Mouse (Mus musculus) forebrain, embryonic 16.5 days (tissue): Measurements from ENCODE around the gene Lclat1. TPM values are rescaled to one million over a fixed set of nuclear protein-coding genes. Genes with fewer than 3 reads are reported as not detected.
A peak's percentile ranks its signal among the peaks of the same experiment; 100 is the strongest.

ENCODE experiments used
- ATAC-seq: fragments of 200-750 bp; cut with Nextera tagmentation; 2 replicates; pipeline ENCODE4 v1.8.0; 2017; ENCODE audit warnings: mild to moderate bottlenecking, moderate library complexity
- H3K27ac ChIP-seq: fragments of 300-500 bp; sonication (generic); 2 replicates; pipeline ENCODE4 v1.5.1; 2014; ENCODE audit warnings: low read length, control low read depth
- H3K27me3 ChIP-seq: fragments of 300-500 bp; sonication (generic); replicated peaks from 2 replicates; pipeline ENCODE4 v1.6.1; 2014; ENCODE audit warnings: low read length; ENCODE audit not compliant: control insufficient read depth, insufficient read depth
- H3K36me3 ChIP-seq: fragments of 300-500 bp; sonication (generic); 2 replicates; pipeline ENCODE4 v1.6.1; 2014; ENCODE audit not compliant: control insufficient read depth, insufficient read depth
- H3K4me1 ChIP-seq: fragments of 300-500 bp; sonication (generic); replicated peaks from 2 replicates; pipeline ENCODE4 v1.6.1; 2014; ENCODE audit warnings: low read length; ENCODE audit not compliant: control insufficient read depth, insufficient read depth
- H3K4me2 ChIP-seq: fragments of 300-500 bp; sonication (generic); 2 replicates; pipeline ENCODE4 v1.6.1; 2014; ENCODE audit warnings: mild to moderate bottlenecking, low read length, control low read depth
- H3K4me3 ChIP-seq: fragments of 300-500 bp; sonication (generic); replicated peaks from 2 replicates; pipeline ENCODE4 v1.5.1; 2014; ENCODE audit warnings: mild to moderate bottlenecking, low read length, control low read depth
- H3K9ac ChIP-seq: fragments of 300-500 bp; sonication (generic); replicated peaks from 2 replicates; pipeline ENCODE4 v1.6.1; 2014; ENCODE audit warnings: low read depth, low read length, control low read depth
- H3K9me3 ChIP-seq: fragments of 300-500 bp; sonication (generic); 2 replicates; pipeline ENCODE4 v1.6.1; 2016; ENCODE audit warnings: low read length; ENCODE audit not compliant: control insufficient read depth
- WGBS: fragments of 180-500 bp; shearing (Covaris S2); extraction: QIAGEN DNeasy Blood & Tissue Kit; methylation state at CpG from one replicate; pipeline ENCODE4 v1.1.7; 2014; 5-methylcytosine and 5-hydroxymethylcytosine counted together
- polyA plus RNA-seq: library from polyadenylated mRNA; unstranded; fragments of >200 nt; fragmentation: Nextera tagmentation; extraction: Ambion mirVana; gene quantifications from 2 replicates; pipeline ENCODE4 v1.2.1, GENCODE M21; 2015

Gene Lclat1
- polyA plus RNA-seq, 1 experiment from 2014 or later, result 9.8 TPM

DNA sequence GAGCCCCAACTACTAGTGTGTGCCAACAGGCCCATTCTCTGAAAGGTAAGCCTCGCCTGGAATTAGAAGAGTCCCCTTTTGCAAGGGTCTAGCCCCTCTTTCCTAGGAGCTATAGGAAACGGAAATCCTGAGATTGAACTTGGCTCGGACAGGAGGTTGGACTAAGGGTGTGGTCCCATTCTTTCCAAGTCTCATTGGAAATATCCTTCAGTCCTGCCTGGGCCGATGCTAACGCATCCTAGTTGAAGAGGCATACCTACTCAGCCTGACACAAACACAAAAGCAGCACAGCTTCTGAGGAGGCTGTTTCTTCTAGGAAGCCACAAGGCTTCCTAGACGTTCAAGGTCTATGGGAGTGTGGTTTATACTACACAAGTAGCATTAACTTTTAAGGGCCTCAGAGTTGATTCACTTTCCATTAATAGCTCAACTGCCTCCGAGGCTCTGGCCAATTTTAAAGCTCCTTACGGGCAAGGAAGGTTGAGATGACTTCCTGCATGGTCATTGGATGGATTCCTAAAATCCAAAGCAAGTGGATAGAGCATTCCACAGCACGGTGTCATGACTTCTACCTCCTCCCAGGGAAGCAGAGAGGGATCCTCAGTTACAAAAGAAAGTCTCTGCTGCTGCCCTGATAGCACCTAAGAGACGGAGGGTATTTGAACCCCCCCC lies 39.3 kb upstream of the Lclat1 start:
- Histone ChIP-seq H3K27ac (no peak overlapping the region), H3K4me1 (no peaks in the 10 kb centered on the region), H3K9me3 (0 out of 2 replicates have a peak, but pooled peaks cover 2% of the 10 kb centered on the region), H3K9ac (no peak overlapping the region), H3K36me3 (no peaks in the 10 kb centered on the region), H3K4me3 (no peak overlapping the region), H3K4me2 (no peak overlapping the region), H3K27me3 (no peaks in the 10 kb centered on the region)
- ATAC-seq, result no peak
- WGBS, result 85% methylated on average over 10 of the region's 10 CpGs

DNA sequence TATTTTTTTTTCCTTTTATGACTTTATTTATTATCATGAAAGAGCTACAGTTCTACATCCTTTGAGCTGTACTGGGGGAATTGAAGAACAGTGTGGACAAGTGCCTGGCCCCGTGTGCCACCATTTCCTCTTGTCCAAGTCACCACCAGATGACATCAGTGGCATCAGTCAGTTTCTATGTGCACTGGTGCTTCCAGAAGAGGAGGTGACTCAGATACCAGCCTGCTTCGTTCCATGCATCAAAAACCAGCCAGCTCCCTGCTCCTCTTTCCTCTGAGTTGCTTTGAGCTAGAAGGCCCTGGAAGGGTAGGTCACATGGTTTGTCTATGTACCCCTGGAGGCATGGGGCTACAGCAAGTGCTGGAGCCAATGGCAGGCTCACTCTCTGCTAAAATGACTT lies 37.3 kb upstream of the Lclat1 start:
- WGBS, result 88% methylated on average over 2 of the region's 2 CpGs

DNA sequence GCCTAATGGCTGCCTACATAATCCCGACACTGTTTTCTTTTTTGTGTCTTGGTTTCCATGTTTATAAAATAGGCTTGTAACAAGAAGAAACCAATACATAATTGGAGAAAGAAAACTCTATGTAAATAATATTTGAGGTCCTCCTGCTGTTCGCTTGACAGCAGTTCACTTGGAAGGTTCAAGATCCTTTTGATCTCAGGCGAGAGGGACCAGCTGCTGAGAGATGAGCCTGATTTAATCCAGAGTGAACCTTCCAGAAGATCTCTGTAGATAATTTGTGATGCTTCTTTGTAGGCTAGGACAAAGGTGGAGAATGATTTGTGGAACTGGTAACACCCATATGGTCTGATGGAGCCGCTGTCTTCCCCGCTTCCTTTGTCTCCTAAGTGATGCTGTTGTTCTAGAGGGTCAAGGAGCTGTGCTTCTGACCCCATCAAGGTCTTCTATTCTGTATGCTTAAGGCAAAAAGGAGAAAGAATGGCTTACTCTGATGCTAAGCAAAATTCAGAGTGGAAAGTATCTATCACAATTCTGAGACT lies 36.0 kb upstream of the Lclat1 start:
- Histone ChIP-seq H3K4me1 (no peaks in the 10 kb centered on the region), H3K4me2 (no peak overlapping the region), H3K4me3 (no peak overlapping the region), H3K27me3 (no peaks in the 10 kb centered on the region), H3K9ac (no peak overlapping the region), H3K9me3 (0 out of 2 replicates have a peak, but pooled peaks cover 2% of the 10 kb centered on the region), H3K36me3 (no peaks in the 10 kb centered on the region), H3K27ac (no peak overlapping the region)
- 81% methylated on average over 5 of the region's 5 CpGs for WGBS
- ATAC-seq, result no peak

More for the DNA sequence above, 37.3 kb upstream of the Lclat1 start:
- H3K36me3 ChIP-seq, result no peaks in the 10 kb centered on the region
- no peak overlapping the region for H3K27ac ChIP-seq
- H3K9me3 ChIP-seq, result 0 out of 2 replicates have a peak, but pooled peaks cover 2% of the 10 kb centered on the region
- no peaks in the 10 kb centered on the region for H3K4me1 ChIP-seq
- H3K4me2 ChIP-seq, result no peak overlapping the region
- no peaks in the 10 kb centered on the region for H3K27me3 ChIP-seq
- no peak for ATAC-seq
- no peak overlapping the region for H3K4me3 ChIP-seq
- H3K9ac ChIP-seq, result no peak overlapping the region

DNA sequence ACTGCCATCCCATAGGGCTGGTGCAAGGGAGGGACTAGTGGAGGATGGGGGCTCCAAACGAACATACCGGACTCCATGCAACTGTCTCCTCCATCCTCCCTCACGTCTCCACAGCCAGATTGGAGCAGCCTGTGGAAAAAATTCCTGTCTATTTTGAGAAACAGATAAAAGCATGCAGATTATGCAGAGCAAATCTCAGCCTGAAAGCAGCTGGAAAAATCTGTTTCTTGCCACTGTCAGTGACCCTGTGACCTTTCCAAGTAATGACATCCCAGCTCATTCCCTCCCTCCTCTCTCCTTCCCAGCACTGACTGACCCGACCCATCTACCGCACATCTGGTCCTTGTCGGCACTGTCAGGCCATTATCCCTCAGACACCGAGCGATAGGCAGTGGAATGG lies 35.5 kb upstream of the Lclat1 start:
- 73% methylated on average over 8 of the region's 8 CpGs for WGBS
- H3K4me3 ChIP-seq, result no peak overlapping the region
- no peak overlapping the region for H3K9ac ChIP-seq
- no peaks in the 10 kb centered on the region for H3K27me3 ChIP-seq
- ATAC-seq, result no peak
- no peak overlapping the region for H3K27ac ChIP-seq
- H3K4me1 ChIP-seq, result no peaks in the 10 kb centered on the region
- H3K4me2 ChIP-seq, result no peak overlapping the region
- H3K9me3 ChIP-seq, result 0 out of 2 replicates have a peak, but pooled peaks cover 2% of the 10 kb centered on the region
- H3K36me3 ChIP-seq, result no peaks in the 10 kb centered on the region

DNA sequence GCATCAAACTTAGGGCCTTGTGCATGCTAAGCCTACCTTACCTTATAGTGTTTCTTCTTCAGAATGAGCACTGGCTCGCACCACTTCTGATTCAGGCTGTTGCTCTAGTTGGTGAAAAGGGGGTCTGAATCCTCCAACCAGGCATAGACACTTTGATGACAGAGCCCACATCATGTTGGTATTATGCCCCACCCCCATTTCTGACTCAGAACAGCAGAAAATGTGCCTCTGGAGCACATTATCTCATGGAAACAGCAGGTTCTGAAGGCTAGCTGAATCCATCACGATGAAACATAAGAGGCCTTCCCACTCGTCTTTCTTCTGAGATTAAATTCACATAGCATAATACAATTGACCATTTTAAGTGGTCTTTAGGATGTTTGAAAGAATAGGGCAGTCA lies 33.2 kb upstream of the Lclat1 start:
- H3K9me3 ChIP-seq, result 0 out of 2 replicates have a peak, but pooled peaks cover 2% of the 10 kb centered on the region
- no peaks in the 10 kb centered on the region for H3K27me3 ChIP-seq
- no peak overlapping the region for H3K4me3 ChIP-seq
- no peak for ATAC-seq
- no peak overlapping the region for H3K4me2 ChIP-seq
- no peaks in the 10 kb centered on the region for H3K4me1 ChIP-seq
- no peak overlapping the region for H3K27ac ChIP-seq
- H3K9ac ChIP-seq, result no peak overlapping the region
- 80% methylated on average over 3 of the region's 3 CpGs for WGBS
- H3K36me3 ChIP-seq, result no peaks in the 10 kb centered on the region

DNA sequence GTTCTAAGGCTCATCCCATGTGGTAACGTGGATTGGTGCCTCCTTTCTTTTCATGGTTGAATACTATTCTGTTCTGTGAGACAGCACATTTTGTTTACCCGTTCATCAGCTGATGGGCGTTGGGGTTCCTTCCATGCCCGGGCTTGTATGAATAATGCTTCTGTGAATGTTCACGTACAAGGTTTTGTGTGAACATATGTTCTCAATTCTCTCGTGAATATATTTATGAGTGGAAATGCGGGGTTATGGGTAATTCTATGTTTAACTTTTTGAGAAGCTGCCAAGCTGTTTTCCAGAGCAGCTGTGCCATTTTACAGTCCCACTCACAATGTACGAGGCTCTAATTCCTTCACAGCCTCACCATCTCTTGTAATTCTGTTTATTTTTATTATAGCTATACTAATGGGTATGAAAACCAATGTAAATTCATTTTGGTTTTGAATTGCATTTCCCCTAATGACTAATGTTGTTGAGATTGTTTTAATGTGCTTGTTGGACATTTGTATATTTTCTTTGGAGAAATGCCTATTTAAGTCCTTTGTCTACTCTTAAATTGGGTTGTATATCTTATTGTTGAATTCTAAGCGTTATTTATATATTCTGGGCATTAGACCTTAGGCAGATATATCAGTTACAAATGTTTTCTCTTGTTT lies 32.4 kb upstream of the Lclat1 start:
- 37% methylated on average over 9 of the region's 9 CpGs for WGBS
- ATAC-seq, result peak; percentile 93
- Histone ChIP-seq H3K4me2 (no peak overlapping the region), H3K27me3 (no peaks in the 10 kb centered on the region), H3K9me3 (no peaks in the 10 kb centered on the region), H3K36me3 (no peaks in the 10 kb centered on the region), H3K4me1 (no peaks in the 10 kb centered on the region), H3K4me3 (no peak overlapping the region), H3K9ac (no peak overlapping the region), H3K27ac (no peak overlapping the region)

DNA sequence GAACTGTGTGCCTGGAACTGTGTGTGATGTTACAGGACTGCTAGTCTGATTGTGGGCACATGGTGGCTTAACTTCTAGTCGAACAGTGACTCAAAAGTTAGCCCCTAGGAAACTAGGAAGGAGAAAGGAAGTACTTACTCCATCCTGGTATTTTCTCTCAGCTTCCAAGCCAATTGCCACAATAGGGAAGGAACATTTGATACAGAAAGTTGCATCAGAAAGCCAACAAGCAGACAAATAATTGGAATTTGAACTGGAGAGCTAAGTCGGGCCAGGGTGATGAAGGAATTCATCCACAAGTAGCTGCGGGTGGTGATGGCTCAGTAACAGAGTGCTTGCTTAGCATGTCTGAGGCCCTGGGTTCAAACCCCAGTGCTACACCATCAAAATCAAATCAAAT lies 30.1 kb upstream of the Lclat1 start:
- Histone ChIP-seq H3K4me3 (no peak overlapping the region), H3K36me3 (no peaks in the 10 kb centered on the region), H3K27me3 (no peaks in the 10 kb centered on the region), H3K4me1 (no peaks in the 10 kb centered on the region), H3K9ac (no peak overlapping the region), H3K4me2 (no peak overlapping the region), H3K9me3 (no peaks in the 10 kb centered on the region), H3K27ac (no peak overlapping the region)
- ATAC-seq, result no peak
- WGBS, result 92% methylated on average over 3 of the region's 3 CpGs

DNA sequence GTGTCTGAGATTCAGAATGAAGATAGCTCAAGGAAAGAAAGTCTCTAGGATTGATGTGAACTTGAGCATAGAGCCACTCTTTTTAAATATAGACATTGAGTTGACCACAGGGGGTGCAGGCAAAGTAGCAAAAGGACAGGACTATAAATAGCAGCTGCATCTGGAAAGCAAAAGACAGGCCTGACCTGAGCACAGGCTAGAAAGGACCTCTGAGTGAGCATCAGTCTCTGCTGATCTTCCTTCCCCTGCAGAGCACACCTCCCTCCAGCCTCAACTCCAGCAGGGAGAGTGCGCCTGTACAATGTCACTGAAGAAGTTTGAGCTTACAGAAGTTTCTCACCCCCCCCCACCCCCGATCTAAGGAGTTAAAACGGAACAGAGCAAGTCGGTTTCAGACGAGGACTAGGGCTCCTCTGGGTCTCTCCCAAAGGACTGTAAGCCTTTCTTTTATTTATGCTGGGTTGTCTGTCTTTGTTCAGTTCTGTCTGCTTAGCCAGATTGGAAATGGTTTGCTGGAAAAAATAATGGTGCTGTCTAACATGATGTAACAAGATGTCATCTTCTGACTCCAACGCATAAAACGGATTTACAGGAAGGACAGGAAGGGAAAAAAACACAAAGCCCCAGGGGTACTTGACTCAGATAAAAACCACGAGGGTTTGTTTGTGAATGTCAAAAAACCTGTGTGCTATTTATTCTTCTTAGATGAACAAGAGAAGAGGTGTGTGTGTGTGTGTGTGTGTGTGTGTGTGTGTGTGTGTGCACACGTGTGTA lies 26.2 kb upstream of the Lclat1 start:
- Histone ChIP-seq H3K9me3 (no peaks in the 10 kb centered on the region), H3K4me3 (no peak overlapping the region), H3K9ac (no peak overlapping the region), H3K36me3 (no peaks in the 10 kb centered on the region), H3K27ac (no peak overlapping the region), H3K27me3 (0 out of 2 replicates have a peak, but pooled peaks cover 2% of the 10 kb centered on the region), H3K4me2 (no peak overlapping the region), H3K4me1 (no peaks in the 10 kb centered on the region)
- ATAC-seq, result no peak
- 61% methylated on average over 9 of the region's 9 CpGs for WGBS
